Mouse (Mus musculus): Measurements from ENCODE around the gene Podxl2.

Gene Podxl2

GRCm38 (mm10) chr6:88874868-88875508 is at the start of gene Podxl2:
TSS of gene Podxl2 (minus strand) at chr6:88875044.
- DNase-seq, result peak; percentile 86

GRCm38 (mm10) chr6:88918802-88919201 is 44.0 kb upstream of the Podxl2 start:
- DNase-seq, result no peak

- DNase-seq, result no peak
These were observed 41.3 kb upstream of the Podxl2 start for GRCm38 (mm10) chr6:88916153-88916552.

- no peak for DNase-seq
These were observed 40.7 kb upstream of the Podxl2 start for GRCm38 (mm10) chr6:88915510-88915909.

GRCm38 (mm10) chr6:88914799-88915198 is 40.0 kb upstream of the Podxl2 start:
- no peak for DNase-seq

- DNase-seq, result no peak
These were observed 38.6 kb upstream of the Podxl2 start for GRCm38 (mm10) chr6:88913440-88913839.

- no peak for DNase-seq
These were observed 38.2 kb upstream of the Podxl2 start for GRCm38 (mm10) chr6:88913022-88913421.

GRCm38 (mm10) chr6:88909151-88909550 is 34.3 kb upstream of the Podxl2 start:
- no peak for DNase-seq

GRCm38 (mm10) chr6:88906369-88907108 is 31.7 kb upstream of the Podxl2 start:
- DNase-seq, result peak; percentile 51

- DNase-seq, result no peak
These were observed 30.2 kb upstream of the Podxl2 start for GRCm38 (mm10) chr6:88905042-88905441.

GRCm38 (mm10) chr6:88904456-88904974 is 29.7 kb upstream of the Podxl2 start:
- no peak for DNase-seq

GRCm38 (mm10) chr6:88903708-88904107 is 28.9 kb upstream of the Podxl2 start:
- no peak for DNase-seq

- peak; percentile 94 for DNase-seq
These were observed 27.3 kb upstream of the Podxl2 start, which contains the start of gene Tpra1 for GRCm38 (mm10) chr6:88901947-88902820. TSS of gene Tpra1 (plus strand) at chr6:88902251.

- DNase-seq, result no peak
These were observed 26.6 kb upstream of the Podxl2 start for GRCm38 (mm10) chr6:88901471-88901870.

GRCm38 (mm10) chr6:88899628-88900027 is 24.8 kb upstream of the Podxl2 start:
- no peak for DNase-seq

- no peak for DNase-seq
These were observed 24.2 kb upstream of the Podxl2 start for GRCm38 (mm10) chr6:88899086-88899485.

GRCm38 (mm10) chr6:88898534-88899048 is 23.7 kb upstream of the Podxl2 start, which contains the start of gene Mcm2:
TSS of gene Mcm2 (minus strand) at chr6:88898780.
- peak; percentile 89 for DNase-seq

- DNase-seq, result no peak
These were observed 22.4 kb upstream of the Podxl2 start for GRCm38 (mm10) chr6:88897246-88897645.

GRCm38 (mm10) chr6:88895943-88896342 is 21.1 kb upstream of the Podxl2 start:
- DNase-seq, result no peak

- peak; percentile 48 for DNase-seq
These were observed 18.7 kb upstream of the Podxl2 start for GRCm38 (mm10) chr6:88893559-88893958.

- no peak for DNase-seq
These were observed 16.0 kb upstream of the Podxl2 start for GRCm38 (mm10) chr6:88890832-88891231.

GRCm38 (mm10) chr6:88889410-88890042 is 14.7 kb upstream of the Podxl2 start:
- no peak for DNase-seq
